Mouse (Mus musculus) midbrain, postnatal 0 days (tissue): Measurements from ENCODE around the gene Nme9. TPM values are rescaled to one million over a fixed set of nuclear protein-coding genes. Genes with fewer than 3 reads are reported as not detected.
A peak's percentile ranks its signal among the peaks of the same experiment; 100 is the strongest.

ENCODE experiments used
- ATAC-seq: fragments of 200-750 bp; cut with Nextera tagmentation; 2 replicates; pipeline ENCODE4 v1.8.0; 2017; ENCODE audit warnings: moderate number of reproducible peaks, mild to moderate bottlenecking, moderate TSS enrichment, moderate library complexity; ENCODE audit not compliant: low FRiP score
- DNase-seq: peaks from one replicate; pipeline ENCODE4 v3.0.0-alpha.2; 2015; ENCODE audit warnings: low spot score
- H3K27ac ChIP-seq: fragments of 300-500 bp; sonication (generic); 2 replicates; pipeline ENCODE4 v1.5.1; 2014; ENCODE audit warnings: low read depth, mild to moderate bottlenecking, low read length, mixed read lengths
- H3K27me3 ChIP-seq: fragments of 300-500 bp; sonication (generic); 2 replicates; pipeline ENCODE4 v1.6.1; 2014; ENCODE audit warnings: low read length, control low read depth, mixed read lengths; ENCODE audit not compliant: insufficient read depth
- H3K36me3 ChIP-seq: fragments of 300-500 bp; sonication (generic); 2 replicates; pipeline ENCODE4 v1.6.1; 2014; ENCODE audit warnings: low read length, control low read depth, mixed read lengths; ENCODE audit not compliant: insufficient read depth
- H3K4me1 ChIP-seq: fragments of 300-500 bp; sonication (generic); 2 replicates; pipeline ENCODE4 v1.6.1; 2014; ENCODE audit warnings: mild to moderate bottlenecking, control low read depth, antibody characterized with exemption, low read length, mixed read lengths; ENCODE audit not compliant: insufficient read depth
- H3K4me2 ChIP-seq: fragments of 300-500 bp; sonication (generic); 2 replicates; pipeline ENCODE4 v1.6.1; 2014; ENCODE audit warnings: low read depth, mild to moderate bottlenecking, low read length, mixed read lengths; ENCODE audit not compliant: poor library complexity, severe bottlenecking
- H3K4me3 ChIP-seq: fragments of 300-500 bp; sonication (generic); 2 replicates; pipeline ENCODE4 v1.5.1; 2014; ENCODE audit warnings: low read depth, mild to moderate bottlenecking, low read length, moderate library complexity
- H3K9ac ChIP-seq: fragments of 300-500 bp; sonication (generic); replicated peaks from 2 replicates; pipeline ENCODE4 v1.6.1; 2014; ENCODE audit warnings: mild to moderate bottlenecking, low read length, moderate library complexity, mixed read lengths; ENCODE audit not compliant: poor library complexity, severe bottlenecking
- H3K9me3 ChIP-seq: fragments of 300-500 bp; sonication (generic); 2 replicates; pipeline ENCODE4 v1.6.1; 2016; ENCODE audit warnings: low read length, control low read depth
- CTCF ChIP-seq: IDR thresholded peaks from 2 replicates; pipeline ENCODE4 v1.5.1; 2016; ENCODE audit warnings: antibody characterized with exemption, mild to moderate bottlenecking
- WGBS: fragments of 180-500 bp; shearing (Covaris S2); extraction: QIAGEN DNeasy Blood & Tissue Kit; methylation state at CpG from one replicate; pipeline ENCODE4 v1.1.7; 2014; 5-methylcytosine and 5-hydroxymethylcytosine counted together
- polyA plus RNA-seq: library from polyadenylated mRNA; unstranded; fragments of >200 nt; fragmentation: Nextera tagmentation; extraction: Ambion mirVana; gene quantifications from 2 replicates; pipeline ENCODE4 v1.2.1, GENCODE M21; 2015
- total RNA-seq: library from RNA; depleted of rRNA; stranded (reverse); fragments of >200 nt; gene quantifications from 2 replicates; pipeline ENCODE4 v1.2.3, GENCODE M21; 2014

The Nme9 gene
- total and polyA plus RNA-seq, 2 experiments from 2014 or later, result 0.72 to 1.2 TPM

- H3K4me3 ChIP-seq, result no peak overlapping the region
- H3K27ac ChIP-seq, result no peak overlapping the region
- WGBS, result 44% methylated on average over 9 of the region's 9 CpGs
- no peak overlapping the region for H3K9ac ChIP-seq
- DNase-seq (peak; percentile 70), ATAC-seq (no peak)
- H3K36me3 ChIP-seq, result no peaks in the 10 kb centered on the region
- H3K4me1 ChIP-seq, result no peaks in the 10 kb centered on the region
- H3K27me3 ChIP-seq, result no peaks in the 10 kb centered on the region
- no peaks in the 10 kb centered on the region for H3K9me3 ChIP-seq
- H3K4me2 ChIP-seq, result no peak overlapping the region
- peak; percentile 71 for TF ChIP-seq CTCF
Measured at GRCm38 (mm10) chr9:99449886-99450647, 1.2 kb upstream of the Nme9 start.

- H3K27me3 ChIP-seq, result no peaks in the 10 kb centered on the region
- no peak overlapping the region for H3K4me2 ChIP-seq
- DNase-seq (no peak), ATAC-seq (no peak)
- H3K4me1 ChIP-seq, result no peaks in the 10 kb centered on the region
- TF ChIP-seq CTCF, result no peak
- H3K27ac ChIP-seq, result no peak overlapping the region
- WGBS, result 85% methylated on average over 4 of the region's 4 CpGs
- H3K36me3 ChIP-seq, result no peaks in the 10 kb centered on the region
- no peak overlapping the region for H3K4me3 ChIP-seq
- H3K9me3 ChIP-seq, result no peaks in the 10 kb centered on the region
- no peak overlapping the region for H3K9ac ChIP-seq
Measured at GRCm38 (mm10) chr9:99454211-99454610, 2.9 kb downstream of the Nme9 start.

GRCm38 (mm10) chr9:99458529-99459208 is 7.4 kb downstream of the Nme9 start:
- Histone ChIP-seq H3K4me2 (no peak overlapping the region), H3K36me3 (no peaks in the 10 kb centered on the region), H3K27ac (no peak overlapping the region), H3K4me3 (no peak overlapping the region), H3K9me3 (no peaks in the 10 kb centered on the region), H3K4me1 (no peaks in the 10 kb centered on the region), H3K27me3 (no peaks in the 10 kb centered on the region), H3K9ac (no peak overlapping the region)
- TF ChIP-seq CTCF, result peak; percentile 66
- DNase-seq (no peak), ATAC-seq (no peak)
- 48% methylated on average over 12 of the region's 12 CpGs for WGBS

- no peak for ATAC-seq
- no peak for TF ChIP-seq CTCF
- Histone ChIP-seq H3K4me2 (no peak overlapping the region), H3K36me3 (no peaks in the 10 kb centered on the region), H3K4me3 (no peak overlapping the region), H3K27ac (no peak overlapping the region), H3K9ac (no peak overlapping the region), H3K9me3 (no peaks in the 10 kb centered on the region), H3K27me3 (no peaks in the 10 kb centered on the region), H3K4me1 (no peaks in the 10 kb centered on the region)
- no peak for DNase-seq
- WGBS, result 91% methylated on average over 4 of the region's 4 CpGs
Measured at GRCm38 (mm10) chr9:99459730-99460129, 8.5 kb downstream of the Nme9 start.

- no peak for DNase-seq
- no peak for TF ChIP-seq CTCF
- 0 out of 2 replicates have a peak, but pooled peaks cover 2% of the 10 kb centered on the region for H3K4me1 ChIP-seq
Measured at GRCm38 (mm10) chr9:99464876-99465275, 13.6 kb downstream of the Nme9 start.

GRCm38 (mm10) chr9:99468572-99468971 is 17.3 kb downstream of the Nme9 start:
- no peak overlapping the region for H3K9ac ChIP-seq
- no peaks in the 10 kb centered on the region for H3K9me3 ChIP-seq
- no peaks in the 10 kb centered on the region for H3K36me3 ChIP-seq
- H3K4me3 ChIP-seq, result no peak overlapping the region
- H3K27me3 ChIP-seq, result no peaks in the 10 kb centered on the region
- no peak overlapping the region for H3K27ac ChIP-seq
- TF ChIP-seq CTCF, result no peak
- DNase-seq (peak; percentile 58), ATAC-seq (0 out of 2 replicates have a peak, but pooled peaks have one; percentile 44)
- no peak overlapping the region for H3K4me2 ChIP-seq
- 0 out of 2 replicates have a peak, but pooled peaks cover 2% of the 10 kb centered on the region for H3K4me1 ChIP-seq
- 72% methylated on average over 9 of the region's 9 CpGs for WGBS

More at GRCm38 (mm10) chr9:99464876-99465275, 13.6 kb downstream of the Nme9 start:
- Histone ChIP-seq H3K4me3 (no peak overlapping the region), H3K9me3 (no peaks in the 10 kb centered on the region), H3K27me3 (no peaks in the 10 kb centered on the region), H3K4me2 (no peak overlapping the region), H3K9ac (no peak overlapping the region), H3K36me3 (no peaks in the 10 kb centered on the region), H3K27ac (no peak overlapping the region)
- 84% methylated on average over 6 of the region's 6 CpGs for WGBS
- no peak for ATAC-seq
